Mouse (Mus musculus) MEL-GATA-1-ER (cell line): Measurements from ENCODE around the gene Sfxn5.

ENCODE experiments used
- DNase-seq: peaks from one replicate; pipeline ENCODE4 v3.0.0-alpha.2; 2012; ENCODE audit warnings: low read depth; ENCODE audit errors: extremely low read depth

The Sfxn5 gene

GRCm38 (mm10) chr6:85193381-85194318 is 139.6 kb downstream of the Sfxn5 start:
- DNase-seq: no peak

- no peak for DNase-seq
These were observed 141.3 kb downstream of the Sfxn5 start for GRCm38 (mm10) chr6:85191751-85192440.

- no peak for DNase-seq
These were observed 142.6 kb downstream of the Sfxn5 start for GRCm38 (mm10) chr6:85190671-85191070.

- DNase-seq: no peak
These were observed 143.2 kb downstream of the Sfxn5 start for GRCm38 (mm10) chr6:85189911-85190591.

- DNase-seq: no peak
These were observed 143.9 kb downstream of the Sfxn5 start for GRCm38 (mm10) chr6:85189361-85189760.

- DNase-seq: no peak
These were observed 144.7 kb downstream of the Sfxn5 start for GRCm38 (mm10) chr6:85188256-85189110.

GRCm38 (mm10) chr6:85187340-85188211 is 145.6 kb downstream of the Sfxn5 start, which contains the start of gene Emx1:
Emx1 (plus strand) TSS chr6:85187438.
- no peak for DNase-seq

GRCm38 (mm10) chr6:85186744-85187059 is 146.5 kb downstream of the Sfxn5 start:
- no peak for DNase-seq

- DNase-seq: no peak
These were observed 147.0 kb downstream of the Sfxn5 start for GRCm38 (mm10) chr6:85186033-85186743.

GRCm38 (mm10) chr6:85183951-85184350 is 149.3 kb downstream of the Sfxn5 start:
- no peak for DNase-seq

GRCm38 (mm10) chr6:85180036-85180435 is 153.2 kb downstream of the Sfxn5 start:
- no peak for DNase-seq

GRCm38 (mm10) chr6:85179569-85179968 is 153.7 kb downstream of the Sfxn5 start:
- DNase-seq: no peak

- no peak for DNase-seq
These were observed 167.7 kb downstream of the Sfxn5 start for GRCm38 (mm10) chr6:85165440-85165921.
